Mouse (Mus musculus): ENCODE measurements around the gene Capn9.

GRCm38 (mm10) chr8:124535451-124535850 is 40.5 kb upstream of the Capn9 start:
- no peak for TF ChIP-seq CTCF (conservative IDR thresholded peaks at IDR 0.05 in 1 of 2, IDR thresholded peaks at IDR 0.05 in 1 of 2; ENCODE audit: low read depth in 2 of 2, low read length in 2 of 2)
- no peak for TF ChIP-seq POLR2A (IDR thresholded peaks at IDR 0.05; ENCODE audit: low read depth, low read length)
- no peak for TF ChIP-seq MAX (IDR thresholded peaks at IDR 0.05; ENCODE audit: low read length)
- TF ChIP-seq SIN3A (IDR thresholded peaks at IDR 0.05; ENCODE audit: low read length) = no peak
- no peak for TF ChIP-seq BHLHE40 (IDR thresholded peaks at IDR 0.05; ENCODE audit: low read depth, low read length)
- TF ChIP-seq HCFC1 (IDR thresholded peaks at IDR 0.05; ENCODE audit: low read depth, low read length) = no peak
- TF ChIP-seq ETS1 (conservative IDR thresholded peaks at IDR 0.05; ENCODE audit: low read depth, low read length) = no peak

All from CH12.LX (cell line).